Mouse (Mus musculus) liver, embryonic 13.5 days (tissue): Measurements from ENCODE around the gene Gm3055. TPM values are rescaled to one million over a fixed set of nuclear protein-coding genes. Genes with fewer than 3 reads are reported as not detected.
"Not testable (repeated sequence)": the region's sequence is repeated elsewhere in the genome, so short reads cannot be mapped to it uniquely, and the experiment has no call there.

Source experiments
- ATAC-seq: fragments of 200-750 bp; cut with Nextera tagmentation; 2 replicates; pipeline ENCODE4 v1.8.0; 2017; ENCODE audit warnings: low read depth, mild to moderate bottlenecking, moderate number of reproducible peaks, moderate library complexity
- DNase-seq: peaks from one replicate; pipeline ENCODE4 v3.0.0; 2022
- H3K27ac ChIP-seq: fragments of 300-500 bp; sonication (generic); 2 replicates; pipeline ENCODE4 v1.5.1; 2015; ENCODE audit warnings: moderate library complexity, mild to moderate bottlenecking, inconsistent platforms
- H3K27me3 ChIP-seq: fragments of 300-500 bp; sonication (generic); 2 replicates; pipeline ENCODE4 v1.6.1; 2015; ENCODE audit warnings: mild to moderate bottlenecking, inconsistent platforms
- H3K36me3 ChIP-seq: fragments of 300-500 bp; sonication (generic); 2 replicates; pipeline ENCODE4 v1.6.1; 2015; ENCODE audit warnings: mild to moderate bottlenecking, inconsistent platforms
- H3K4me1 ChIP-seq: fragments of 300-500 bp; sonication (generic); replicated peaks from 2 replicates; pipeline ENCODE4 v1.6.1; 2015; ENCODE audit warnings: inconsistent platforms
- H3K4me2 ChIP-seq: fragments of 300-500 bp; sonication (generic); 2 replicates; pipeline ENCODE4 v1.6.1; 2015; ENCODE audit warnings: inconsistent platforms, mild to moderate bottlenecking, moderate library complexity
- H3K4me3 ChIP-seq: fragments of 300-500 bp; sonication (generic); replicated peaks from 2 replicates; pipeline ENCODE4 v1.5.1; 2015; ENCODE audit warnings: mild to moderate bottlenecking, inconsistent platforms
- H3K9ac ChIP-seq: fragments of 300-500 bp; sonication (generic); 2 replicates; pipeline ENCODE4 v1.6.1; 2015; ENCODE audit warnings: mild to moderate bottlenecking, inconsistent platforms
- H3K9me3 ChIP-seq: fragments of 300-500 bp; sonication (generic); replicated peaks from 2 replicates; pipeline ENCODE4 v1.6.1; 2016; ENCODE audit warnings: inconsistent platforms
- WGBS: fragments of 180-500 bp; shearing (Covaris S2); methylation state at CpG from one replicate; pipeline ENCODE4 v1.1.7; 2015; ENCODE audit not compliant: insufficient replicate concordance; 5-methylcytosine and 5-hydroxymethylcytosine counted together
- polyA plus RNA-seq: library from polyadenylated mRNA; unstranded; fragments of >200 nt; fragmentation: Nextera tagmentation; extraction: Ambion mirVana; gene quantifications from 2 replicates; pipeline ENCODE4 v1.2.1, GENCODE M21; 2015

The Gm3055 gene
- polyA plus RNA-seq: 0.84 and 2.0 TPM in 2 replicates

GRCm38 (mm10) chr10:81770506-81771403, at the start of gene Gm3055:
Gm3055 (minus strand) TSS chr10:81771161.
- not testable (repeated sequence) for DNase-seq, H3K9ac ChIP-seq, H3K36me3 ChIP-seq, H3K9me3 ChIP-seq, H3K4me2 ChIP-seq, H3K27me3 ChIP-seq, H3K27ac ChIP-seq, H3K4me3 ChIP-seq, H3K4me1 ChIP-seq
- peak; percentile 88 for ATAC-seq
- WGBS: no CpG with 5 or more reads among the region's 43 CpGs

GRCm38 (mm10) chr10:81811899-81812298, 40.9 kb upstream of the Gm3055 start, which contains the start of gene Gm4767:
Gm4767 (plus strand) TSS chr10:81812186.
- WGBS: 25% methylated on average over 11 of the region's 20 CpGs
- not testable (repeated sequence) for ATAC-seq, H3K36me3 ChIP-seq, H3K9me3 ChIP-seq, DNase-seq, H3K9ac ChIP-seq, H3K4me3 ChIP-seq, H3K27me3 ChIP-seq, H3K4me2 ChIP-seq, H3K27ac ChIP-seq, H3K4me1 ChIP-seq

GRCm38 (mm10) chr10:81771404-81771777, 430 bp upstream of the Gm3055 start:
- H3K4me2 ChIP-seq, ATAC-seq, H3K9ac ChIP-seq, H3K4me1 ChIP-seq, H3K4me3 ChIP-seq, H3K36me3 ChIP-seq, DNase-seq, H3K9me3 ChIP-seq, H3K27me3 ChIP-seq, H3K27ac ChIP-seq: not testable (repeated sequence)
- WGBS: no CpG with 5 or more reads among the region's 3 CpGs

GRCm38 (mm10) chr10:81704531-81705301, 66.2 kb downstream of the Gm3055 start, which contains the start of gene Zfp433:
Zfp433 (plus strand) TSS chr10:81704825.
- not testable (repeated sequence) for H3K36me3 ChIP-seq, H3K27me3 ChIP-seq, H3K4me1 ChIP-seq, DNase-seq, H3K9ac ChIP-seq, H3K4me3 ChIP-seq, H3K27ac ChIP-seq, H3K9me3 ChIP-seq, H3K4me2 ChIP-seq
- no CpG with 5 or more reads among the region's 46 CpGs for WGBS
- peak; percentile 100 for ATAC-seq

Other genes with a start within 250 kb of the Gm3055 start
- gene Gna15, start 246.9 kb downstream of the Gm3055 start, polyA plus RNA-seq: 7.2 and 7.5 TPM in 2 replicates
- gene Gna11, start 226.0 kb downstream of the Gm3055 start, polyA plus RNA-seq: 20.0 and 21.4 TPM in 2 replicates
- gene Aes, start 211.7 kb downstream of the Gm3055 start, polyA plus RNA-seq: 201 and 215 TPM in 2 replicates
- gene Tle2, start 196.6 kb downstream of the Gm3055 start, polyA plus RNA-seq: 2.3 and 2.7 TPM in 2 replicates
- 7.3 and 7.6 TPM in 2 replicates for gene Tle6, start 170.1 kb downstream of the Gm3055 start, polyA plus RNA-seq
- gene BC025920, start 164.9 kb downstream of the Gm3055 start, polyA plus RNA-seq: 0.50 and 0.56 TPM in 2 replicates
- gene Sirt6, start 143.4 kb downstream of the Gm3055 start, polyA plus RNA-seq: 10.7 and 10.9 TPM in 2 replicates
- gene Ankrd24, start 142.6 kb downstream of the Gm3055 start, polyA plus RNA-seq: 1.9 and 2.2 TPM in 2 replicates
- 1.7 and 2.6 TPM in 2 replicates for gene Gm10778, start 122.1 kb downstream of the Gm3055 start, polyA plus RNA-seq
- 4.8 and 5.7 TPM in 2 replicates for gene Zfp433, start 66.3 kb downstream of the Gm3055 start, polyA plus RNA-seq
- 1.1 and 1.4 TPM in 2 replicates for gene Gm4767, start 41.0 kb upstream of the Gm3055 start, polyA plus RNA-seq
- 2.1 and 3.5 TPM in 2 replicates for gene Gm32687, start 92.8 kb upstream of the Gm3055 start, polyA plus RNA-seq
- gene Zfp781, start 159.3 kb upstream of the Gm3055 start, polyA plus RNA-seq: 0.33 TPM in 1 of 2 replicates, not detected in the other